Mouse (Mus musculus) adipocyte (in vitro differentiated cells): Measurements from ENCODE around the gene Acvr1.

Experiments used
- DNase-seq: peaks from one replicate; pipeline ENCODE4 v3.0.0-alpha.2; 2016; ENCODE audit warnings: low spot score

The Acvr1 gene

GRCm38 (mm10) chr2:58557045-58557845, 9.7 kb downstream of the Acvr1 start:
- no peak for DNase-seq

- DNase-seq: no peak
These were observed 14.7 kb downstream of the Acvr1 start for GRCm38 (mm10) chr2:58552296-58552695.

GRCm38 (mm10) chr2:58551866-58552265, 15.1 kb downstream of the Acvr1 start:
- no peak for DNase-seq

- no peak for DNase-seq
These were observed 16.5 kb downstream of the Acvr1 start for GRCm38 (mm10) chr2:58550488-58550887.

GRCm38 (mm10) chr2:58549960-58550359, 17.0 kb downstream of the Acvr1 start:
- DNase-seq: no peak

GRCm38 (mm10) chr2:58548943-58549342, 18.0 kb downstream of the Acvr1 start:
- no peak for DNase-seq

- no peak for DNase-seq
These were observed 20.7 kb downstream of the Acvr1 start for GRCm38 (mm10) chr2:58546264-58546663.

- no peak for DNase-seq
These were observed 22.6 kb downstream of the Acvr1 start for GRCm38 (mm10) chr2:58544368-58544767.

GRCm38 (mm10) chr2:58543252-58543651, 23.7 kb downstream of the Acvr1 start:
- DNase-seq: no peak

GRCm38 (mm10) chr2:58538196-58538595, 28.8 kb downstream of the Acvr1 start:
- no peak for DNase-seq

GRCm38 (mm10) chr2:58536796-58537195, 30.2 kb downstream of the Acvr1 start:
- no peak for DNase-seq

- DNase-seq: no peak
These were observed 31.7 kb downstream of the Acvr1 start for GRCm38 (mm10) chr2:58535233-58535632.

- no peak for DNase-seq
These were observed 32.6 kb downstream of the Acvr1 start for GRCm38 (mm10) chr2:58534379-58534778.

GRCm38 (mm10) chr2:58533521-58534001, 33.4 kb downstream of the Acvr1 start:
- no peak for DNase-seq

GRCm38 (mm10) chr2:58532260-58532850, 34.6 kb downstream of the Acvr1 start:
- DNase-seq: peak; percentile 49

- peak; percentile 32 for DNase-seq
These were observed 36.4 kb downstream of the Acvr1 start for GRCm38 (mm10) chr2:58530521-58530920.

GRCm38 (mm10) chr2:58529860-58530440, 37.0 kb downstream of the Acvr1 start:
- no peak for DNase-seq

GRCm38 (mm10) chr2:58529384-58529783, 37.6 kb downstream of the Acvr1 start:
- no peak for DNase-seq

- no peak for DNase-seq
These were observed 39.2 kb downstream of the Acvr1 start for GRCm38 (mm10) chr2:58527786-58528185.

GRCm38 (mm10) chr2:58524356-58524755, 42.6 kb downstream of the Acvr1 start:
- no peak for DNase-seq

- no peak for DNase-seq
These were observed 43.1 kb downstream of the Acvr1 start for GRCm38 (mm10) chr2:58523894-58524293.

GRCm38 (mm10) chr2:58523097-58523496, 43.9 kb downstream of the Acvr1 start:
- DNase-seq: no peak

GRCm38 (mm10) chr2:58521621-58522020, 45.3 kb downstream of the Acvr1 start:
- peak; percentile 41 for DNase-seq
